Mouse (Mus musculus) kidney, postnatal 25 days (tissue): ENCODE data around the gene Sgo2a.
A peak's percentile ranks its signal among the peaks of the same experiment; 100 is the strongest.
"Not testable (repeated sequence)": the region's sequence is repeated elsewhere in the genome, so short reads cannot be mapped to it uniquely, and the experiment has no call there.

Experiments
- DNase-seq, 2 experiments: peaks; one replicate each; pipeline ENCODE4 v3.0.0; 2021; ENCODE audit warnings: mixed read lengths in 2 of 2

Sgo2a gene

GRCm38 (mm10) chr1:57995432-57996132, at the start of gene Sgo2a:
Gene Sgo2a (plus strand): TSS chr1:57995971.
- DNase-seq = peak; percentile 95 to 96

DNA sequence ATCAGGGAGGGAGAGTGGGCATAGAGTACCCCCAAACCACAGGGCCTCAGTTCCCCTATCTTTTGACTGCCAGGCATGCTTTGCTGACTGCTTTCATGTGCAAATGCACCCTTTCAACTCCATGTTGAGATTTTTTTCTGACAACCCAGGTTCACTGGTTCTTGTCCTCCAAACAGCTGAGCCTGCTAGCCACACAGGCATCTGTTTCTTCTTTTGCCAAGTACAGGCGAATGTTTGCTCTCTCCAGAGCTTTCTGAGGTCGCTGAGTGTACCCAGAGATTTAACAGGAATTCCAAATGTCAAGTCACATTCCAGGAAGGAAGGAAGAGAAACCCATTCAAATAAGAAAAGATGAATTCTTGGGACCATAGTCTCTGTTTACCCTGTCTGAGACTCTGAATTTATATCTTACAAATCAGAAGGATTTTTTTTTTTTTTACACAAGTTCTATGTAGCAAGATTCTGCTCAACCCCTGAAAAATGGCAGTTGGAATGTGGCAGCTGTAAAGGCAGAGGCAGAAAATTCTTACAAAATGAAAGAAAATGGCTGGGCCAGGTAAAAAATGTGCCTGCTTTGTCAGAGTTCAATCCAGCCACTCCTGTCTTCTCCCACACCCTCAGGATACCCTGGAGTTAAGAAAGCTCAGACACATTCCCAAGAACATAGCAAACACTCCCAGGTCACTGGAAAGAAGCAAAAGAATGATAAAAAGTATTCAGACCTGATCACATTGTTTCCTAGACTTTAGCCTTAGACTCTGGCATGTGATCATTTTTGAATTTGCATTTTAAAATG, 48.0 kb upstream of the Sgo2a start:
- no peak for DNase-seq

- DNase-seq = peak in 1 of 2 experiments; percentile 14
These were observed 46.6 kb upstream of the Sgo2a start for GRCm38 (mm10) chr1:57949195-57949594.

- DNase-seq = no peak
These were observed 46.1 kb upstream of the Sgo2a start for GRCm38 (mm10) chr1:57949716-57950115.

- DNase-seq = no peak
These were observed 43.3 kb upstream of the Sgo2a start for GRCm38 (mm10) chr1:57952509-57952908.

GRCm38 (mm10) chr1:57953586-57954375, 42.0 kb upstream of the Sgo2a start:
- DNase-seq = no peak

DNA sequence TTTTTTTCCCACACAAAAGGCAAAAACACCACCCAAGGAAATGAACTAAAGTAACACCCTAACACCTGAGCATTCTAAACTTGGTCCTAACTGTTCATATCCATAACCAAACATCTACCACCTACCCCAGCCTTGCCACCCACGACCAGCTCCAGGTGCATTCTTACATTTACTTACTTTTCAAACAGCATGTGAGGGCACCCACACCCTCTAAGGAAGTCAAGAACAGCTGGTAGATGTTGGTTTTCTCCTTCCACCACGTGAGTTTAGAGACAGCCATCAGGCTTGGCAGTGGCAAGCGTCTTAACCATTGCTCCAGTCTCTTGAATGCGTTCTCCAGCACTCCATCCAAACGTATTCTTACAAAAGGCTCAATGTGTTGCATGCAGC, 41.4 kb upstream of the Sgo2a start:
- DNase-seq = no peak

- no peak for DNase-seq
These were observed 40.0 kb upstream of the Sgo2a start for GRCm38 (mm10) chr1:57955774-57956173.

DNA sequence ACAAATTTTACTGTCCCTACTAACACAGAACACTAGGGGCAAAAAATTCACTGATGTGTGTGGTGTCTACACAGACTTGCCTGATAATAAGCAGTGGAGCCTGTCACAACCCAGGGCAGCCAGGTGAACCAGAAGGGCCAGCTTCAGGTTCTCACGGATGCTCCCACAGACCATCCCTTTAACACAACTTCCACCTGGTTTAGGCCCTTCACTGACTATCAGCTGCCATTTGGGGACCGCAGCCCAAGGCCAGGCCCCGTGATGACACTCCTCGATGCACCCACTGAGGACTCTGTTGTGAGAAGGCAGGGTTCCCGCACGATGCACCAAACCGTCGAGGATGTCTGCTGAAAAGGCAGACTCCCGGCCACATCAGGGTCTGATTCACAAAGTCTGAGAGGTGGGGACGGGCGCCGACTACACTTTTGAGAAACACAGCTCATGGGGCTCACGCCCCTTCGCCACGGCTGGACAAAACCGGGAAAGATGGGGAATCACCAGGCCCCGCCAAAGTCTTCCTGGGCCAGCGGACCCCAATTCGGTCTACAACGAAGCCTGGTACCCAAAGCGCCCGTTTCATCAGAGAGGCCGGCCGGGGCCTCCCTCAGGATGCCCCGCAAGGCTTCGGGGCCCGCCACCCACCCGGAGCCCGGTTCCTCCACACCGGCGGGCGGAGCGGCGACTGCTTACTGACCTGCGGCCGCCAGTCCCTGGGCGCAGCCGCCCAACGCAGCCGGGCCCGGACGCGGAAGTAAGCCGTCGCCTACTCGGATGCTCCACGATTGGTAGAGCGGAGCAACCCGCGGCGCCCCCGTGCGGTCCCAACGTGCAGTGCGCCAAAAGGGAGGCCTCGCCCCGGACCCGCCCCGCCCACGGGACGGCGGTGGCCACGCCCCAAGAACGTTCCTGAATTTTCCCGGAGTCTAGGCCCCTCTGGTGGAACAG, 26.2 kb upstream of the Sgo2a start:
- peak; percentile 96 to 97 for DNase-seq

- no peak for DNase-seq
These were observed 24.2 kb upstream of the Sgo2a start for GRCm38 (mm10) chr1:57971588-57971987.

DNA sequence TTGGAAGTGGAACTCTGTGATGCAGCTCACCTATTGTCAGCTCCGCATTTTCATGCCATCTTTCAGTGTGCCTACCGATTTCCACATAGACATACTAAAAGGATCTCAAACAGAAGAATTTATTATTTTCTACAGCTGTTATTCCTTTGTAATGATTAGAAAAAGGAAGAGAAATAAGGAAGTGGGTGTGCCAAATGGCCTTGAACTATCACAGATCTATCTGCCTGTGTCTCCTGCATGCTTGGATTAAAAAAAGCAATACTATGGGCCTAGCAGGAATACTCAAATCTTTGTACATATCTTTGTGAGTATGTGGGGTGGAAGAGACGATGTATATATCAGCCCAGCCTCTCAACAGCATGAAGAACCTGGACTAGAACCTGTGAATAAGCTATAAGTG, 18.9 kb upstream of the Sgo2a start:
- no peak for DNase-seq

- DNase-seq = no peak
These were observed 6.6 kb upstream of the Sgo2a start for GRCm38 (mm10) chr1:57989052-57989600.

DNA sequence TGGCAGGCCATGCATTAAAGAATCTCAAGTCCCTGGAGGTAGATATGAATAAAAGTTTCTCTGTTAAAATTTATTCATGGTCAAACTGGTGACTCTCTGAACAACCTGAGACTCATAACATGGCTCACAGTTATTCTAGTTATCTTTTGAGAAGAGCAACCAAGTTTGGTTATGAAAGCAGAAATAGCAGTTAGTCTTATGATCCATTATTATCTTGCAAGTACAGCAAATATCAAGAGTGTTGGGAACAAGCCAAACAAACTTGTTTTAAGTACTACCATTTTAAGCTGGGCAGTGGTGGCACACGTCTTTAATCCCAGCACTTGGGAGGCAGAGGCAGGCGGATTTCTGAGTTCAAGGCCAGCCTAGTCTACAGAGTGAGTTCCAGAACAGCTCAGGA, 4.5 kb upstream of the Sgo2a start:
- DNase-seq = no peak

GRCm38 (mm10) chr1:57996133-57996615, 403 bp downstream of the Sgo2a start:
- no peak for DNase-seq

- DNase-seq = no peak
These were observed 2.4 kb downstream of the Sgo2a start for GRCm38 (mm10) chr1:57998146-57998545.

DNA sequence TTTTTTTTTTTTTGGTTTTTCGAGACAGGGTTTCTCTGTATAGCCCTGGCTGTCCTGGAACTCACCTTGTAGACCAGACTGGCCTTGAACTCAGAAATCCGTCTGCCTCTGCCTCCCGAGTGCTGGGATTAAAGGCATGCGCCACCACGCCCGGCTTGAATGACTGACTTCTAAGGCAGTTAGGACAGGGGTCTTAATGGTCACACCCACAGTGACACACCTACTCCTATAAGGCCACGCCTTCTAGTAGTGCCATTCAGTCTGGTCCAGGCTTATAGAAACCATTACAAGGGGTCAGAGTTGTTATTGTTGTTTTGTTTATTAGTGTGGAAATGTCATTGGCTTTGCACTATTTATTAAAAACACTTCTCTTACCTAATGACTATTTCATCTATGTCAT, 10.6 kb downstream of the Sgo2a start:
- DNase-seq = not testable (repeated sequence)

DNA sequence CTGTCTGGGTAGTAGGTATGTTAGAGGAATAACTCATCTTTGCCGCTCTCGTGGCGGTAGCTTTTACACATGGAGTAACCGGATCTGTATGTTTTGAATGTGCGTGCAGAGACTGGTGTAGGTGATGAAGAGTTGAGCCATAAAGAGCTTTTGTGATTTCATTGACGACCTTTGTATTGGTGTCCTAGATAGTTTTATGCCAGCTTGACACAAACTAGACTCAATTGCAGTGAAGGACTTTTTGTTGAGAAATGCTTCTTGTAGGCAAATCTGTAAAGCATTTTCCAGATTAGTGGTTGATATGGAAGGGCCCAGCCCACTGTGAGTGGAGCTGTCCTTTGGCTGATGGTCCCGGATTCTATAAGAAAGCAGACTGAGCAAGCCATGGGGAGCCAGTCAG, 23.1 kb downstream of the Sgo2a start, which contains the start of gene Kctd18:
Gene Kctd18, minus strand, starts transcription at position 101 of the 400 bp plus-strand sequence.
- DNase-seq = no peak

DNA sequence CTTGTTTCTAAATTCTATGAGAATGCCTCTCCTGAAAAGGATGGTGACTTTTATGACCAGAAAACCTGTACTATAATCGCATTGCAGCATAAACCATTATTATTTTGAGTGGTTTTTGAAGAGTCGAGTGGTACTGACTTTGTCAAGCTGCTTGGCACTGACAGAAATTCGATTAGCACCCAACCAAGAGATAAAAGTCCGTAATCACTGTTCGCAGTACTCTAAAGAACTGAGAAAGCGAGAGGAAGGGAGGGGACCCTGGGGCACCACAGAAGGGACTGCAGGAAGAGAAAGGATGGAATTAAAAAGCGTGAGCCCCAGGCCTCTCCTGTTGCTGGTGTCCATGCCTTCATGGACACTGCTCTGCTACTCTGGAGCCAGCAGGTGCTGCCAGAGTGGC, 31.9 kb downstream of the Sgo2a start:
- no peak for DNase-seq

- DNase-seq = peak; percentile 51 to 68
These were observed 33.9 kb downstream of the Sgo2a start, which contains the start of gene Aox1 for GRCm38 (mm10) chr1:58029636-58030117. Gene Aox1 (plus strand): TSS chr1:58029931.

DNA sequence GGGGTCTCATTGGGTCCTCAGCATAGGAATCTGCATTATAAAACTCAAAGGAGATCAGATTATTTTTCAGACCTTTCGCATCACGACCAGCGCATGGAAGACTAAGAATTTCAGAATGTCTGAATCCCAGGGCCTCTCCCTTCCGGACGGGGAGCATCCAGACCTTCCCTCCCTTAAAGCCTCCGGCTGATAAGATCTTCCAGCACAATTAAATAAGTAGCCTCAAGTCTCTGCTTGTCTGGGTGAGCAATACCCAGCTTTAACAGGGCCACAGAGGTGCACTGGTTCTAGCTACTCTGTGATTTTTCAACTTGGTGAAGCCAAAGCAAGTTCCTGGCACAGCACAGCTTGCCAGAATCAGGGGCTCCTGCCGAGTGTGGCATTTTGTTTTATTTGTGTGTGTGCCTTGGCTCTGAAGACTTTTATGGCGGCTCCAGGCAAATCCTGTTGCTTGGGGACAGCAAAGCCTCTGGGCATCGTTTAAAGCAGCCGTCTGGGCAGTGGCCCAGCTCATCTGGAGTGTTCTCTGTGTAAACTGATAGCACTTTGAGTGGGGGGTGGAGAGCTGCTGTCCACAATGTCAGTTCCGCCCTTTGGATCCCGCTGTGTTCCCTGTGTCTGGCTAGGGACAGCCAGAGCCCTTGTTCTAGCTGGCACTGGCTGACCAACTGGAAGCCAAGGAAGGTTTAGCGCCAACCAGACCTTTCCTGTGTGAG, 34.5 kb downstream of the Sgo2a start:
- DNase-seq = peak; percentile 8 to 64
